Mouse (Mus musculus) cerebellum, adult 2 months (tissue): ENCODE results near the gene Zc3h18.

Experiments used
- CTCF ChIP-seq: fragments of 200-500 bp; IDR thresholded peaks from 2 replicates; pipeline ENCODE4 v1.5.1; 2011; ENCODE audit warnings: low read depth, mild to moderate bottlenecking, control low read depth, low read length, moderate library complexity, borderline replicate concordance; ENCODE audit not compliant: insufficient read depth
- POLR2A ChIP-seq: fragments of 200-500 bp; IDR thresholded peaks from 2 replicates; pipeline ENCODE4 v1.6.1; 2011; ENCODE audit warnings: low read length, control low read depth, borderline replicate concordance; ENCODE audit not compliant: insufficient read depth

- TF ChIP-seq POLR2A (no peak), CTCF (no peak)
These were observed 33.6 kb upstream of the Zc3h18 start for GRCm38 (mm10) chr8:122342806-122343209.
